ENCODE assay signal across 8 mouse cellular contexts in the genomic region with DNA sequence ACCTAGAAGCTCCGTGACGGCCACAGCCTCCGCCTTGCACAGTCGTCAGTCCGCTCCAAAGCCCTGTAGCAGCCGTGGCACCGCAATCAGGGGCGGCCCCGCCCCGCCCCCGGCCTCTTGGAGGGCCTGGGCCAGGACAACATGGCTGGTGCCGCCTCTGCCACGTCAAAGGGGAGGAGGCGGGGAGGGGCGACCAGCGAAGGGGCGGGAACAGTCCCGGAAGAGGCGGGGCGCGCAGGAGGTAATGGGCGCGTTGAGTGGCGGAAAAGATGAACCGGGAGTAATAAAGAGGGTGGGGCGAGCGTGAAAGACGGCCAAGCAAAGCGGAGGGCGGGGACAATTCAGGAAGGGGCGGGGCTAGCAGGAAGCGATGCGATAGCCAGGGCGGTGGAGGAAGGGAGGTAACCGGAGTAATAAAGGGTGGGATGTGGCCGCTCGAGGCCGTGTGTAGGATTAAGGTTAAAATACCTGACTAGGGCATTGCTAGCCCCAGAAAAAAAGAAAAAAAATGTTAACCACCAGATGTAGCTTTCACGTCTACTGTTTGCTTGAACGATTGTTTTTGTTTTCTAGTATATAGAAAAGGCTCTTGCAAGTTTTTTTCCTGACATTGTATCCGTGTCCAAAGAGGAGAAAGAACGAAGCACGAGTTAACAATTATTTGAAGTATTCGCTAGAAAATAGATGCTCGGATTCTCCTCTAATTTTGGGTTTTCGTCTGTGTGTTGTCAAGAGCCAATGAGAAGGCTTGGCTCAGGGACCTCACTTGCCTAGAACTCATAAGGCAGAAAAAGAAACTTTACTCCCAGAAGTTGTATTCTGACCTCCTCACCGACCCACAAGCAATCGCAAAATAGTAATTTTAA. TPM values are rescaled to one million over a fixed set of nuclear protein-coding genes. Genes with fewer than 3 reads are reported as not detected.
DNase-seq lines count a peak whose midpoint lies in the region; ATAC-seq lines count a peak whose summit lies in the region.

A gene (minus strand): TSS at position 174 of the 866 bp plus-strand sequence.

- H3K27me3 ChIP-seq in heart, embryonic 13.5 days (replicated peaks): no peaks in the 10 kb centered on the region
- H3K27me3 ChIP-seq in liver, embryonic 12.5 days (replicated peaks): no peaks in the 10 kb centered on the region
- H3K27me3 ChIP-seq in stomach, embryonic 15.5 days (replicated peaks): no peaks in the 10 kb centered on the region

- under 1% methylated on average over 48 of the region's 48 CpGs for WGBS in heart, embryonic 13.5 days
- WGBS in liver, embryonic 12.5 days (ENCODE audit: insufficient replicate concordance): 1% methylated on average over 48 of the region's 48 CpGs
- 1% methylated on average over 47 of the region's 48 CpGs for WGBS in stomach, embryonic 15.5 days

- peak; percentile 87 for ATAC-seq in erythroid progenitor cell, adult 5-6 weeks (replicated peaks; ENCODE audit: low FRiP score, poor library complexity, severe bottlenecking)
- ATAC-seq in heart, embryonic 13.5 days (ENCODE audit: extremely low read depth, insufficient number of reproducible peaks, low FRiP score, low TSS enrichment): peak; percentile 95
- ATAC-seq in liver, embryonic 12.5 days: peak; percentile 94
- peak; percentile 96 for ATAC-seq in stomach, embryonic 15.5 days (ENCODE audit: insufficient read depth, low FRiP score, low read depth)

- peak within 1 kb of the TSS; percentile 96 for H3K9ac ChIP-seq in heart, embryonic 13.5 days
- peak within 1 kb of the TSS; percentile 83 for H3K9ac ChIP-seq in liver, embryonic 12.5 days
- H3K9ac ChIP-seq in stomach, embryonic 15.5 days: peak within 1 kb of the TSS; percentile 84

- peak within 1 kb of the TSS; percentile 96 for H3K27ac ChIP-seq in heart, embryonic 13.5 days (replicated peaks)
- H3K27ac ChIP-seq in liver, embryonic 12.5 days: peak within 1 kb of the TSS; percentile 91
- H3K27ac ChIP-seq in stomach, embryonic 15.5 days: peak within 1 kb of the TSS; percentile 91

- DNase-seq in CD4-positive helper T cell, adult 2 months (ENCODE audit: low read depth, low spot score): peak; percentile 99
- DNase-seq in brain, embryonic 18.5 days (ENCODE audit: low read depth, low spot score): peak; percentile 93
- DNase-seq in kidney, postnatal 10 days: peak; percentile 99
- DNase-seq in natural killer cell, adult 2 months (ENCODE audit: low spot score in 2 of 2): peak; percentile 99

- H3K4me3 ChIP-seq in heart, embryonic 13.5 days: peak within 1 kb of the TSS; percentile 95
- H3K4me3 ChIP-seq in liver, embryonic 12.5 days: peak within 1 kb of the TSS; percentile 75
- peak within 1 kb of the TSS; percentile 76 for H3K4me3 ChIP-seq in stomach, embryonic 15.5 days (replicated peaks)

- H3K4me2 ChIP-seq in heart, embryonic 13.5 days: peak within 1 kb of the TSS; percentile 90
- H3K4me2 ChIP-seq in liver, embryonic 12.5 days: peak within 1 kb of the TSS; percentile 89
- peak within 1 kb of the TSS; percentile 85 for H3K4me2 ChIP-seq in stomach, embryonic 15.5 days

- peaks cover 22% of the 10 kb centered on the region for H3K36me3 ChIP-seq in heart, embryonic 13.5 days
- peaks cover 23% of the 10 kb centered on the region for H3K36me3 ChIP-seq in liver, embryonic 12.5 days
- H3K36me3 ChIP-seq in stomach, embryonic 15.5 days: no peaks in the 10 kb centered on the region

- no peaks in the 10 kb centered on the region for H3K9me3 ChIP-seq in heart, embryonic 13.5 days
- H3K9me3 ChIP-seq in liver, embryonic 12.5 days (replicated peaks): no peaks in the 10 kb centered on the region
- H3K9me3 ChIP-seq in stomach, embryonic 15.5 days: no peaks in the 10 kb centered on the region

- H3K4me1 ChIP-seq in heart, embryonic 13.5 days: peaks cover 39% of the 10 kb centered on the region
- peaks cover 35% of the 10 kb centered on the region for H3K4me1 ChIP-seq in liver, embryonic 12.5 days
- H3K4me1 ChIP-seq in stomach, embryonic 15.5 days: peaks cover 10% of the 10 kb centered on the region; the same call in 1 of the 2 replicates

RNA-seq across cellular contexts. Expression of the gene that starts here (rescaled TPM):
- 6.5 and 15.9 TPM in 2 replicates for total RNA-seq in erythroid progenitor cell, adult 5-6 weeks (2015; ENCODE audit: low replicate concordance)
- total RNA-seq in erythroid progenitor cell, adult 5-6 weeks (2017; ENCODE audit: low replicate concordance): 10.7 and 13.2 TPM in 2 replicates
- polyA plus RNA-seq in heart, embryonic 13.5 days (2015; fragmentation: Nextera tagmentation; extraction: Ambion mirVana): 66.4 and 67.9 TPM in 2 replicates
- 31.2 and 32.5 TPM in 2 replicates for polyA plus RNA-seq in liver, embryonic 12.5 days (2016; fragmentation: Nextera tagmentation; extraction: Ambion mirVana)
- polyA plus RNA-seq in stomach, embryonic 15.5 days (2015; fragmentation: Nextera tagmentation; extraction: Ambion mirVana): 63.7 and 68.6 TPM in 2 replicates

Comparison
In these comparisons a context has a peak if more than half of its experiments do, and no peak if none do; other contexts are left out.
1. Peak in every context shown above with its lines: DNase-seq, ATAC-seq, H3K4me3 ChIP-seq and H3K27ac ChIP-seq.